In genomic region chr6:48411193-48412092, GRCm38 (mm10) we compare ENCODE assay signal across 15 mouse cellular contexts. TPM values are rescaled to one million over a fixed set of nuclear protein-coding genes. Genes with fewer than 3 reads are reported as not detected.
DNase-seq lines count a peak whose midpoint lies in the region; ATAC-seq lines count a peak whose summit lies in the region.
"Had no signal": no experiment of that assay in that cellular context is flagged by ENCODE, and none has a peak within 500 bp of the region (broad histone marks: within the 10 kb centered on the region; RNA-seq: fewer than 3 reads in every experiment).

No protein-coding gene starts in this region.

- no peaks in the 10 kb centered on the region for H3K9me3 ChIP-seq in kidney, embryonic 16.5 days (ENCODE audit: low read length)
- H3K9me3 ChIP-seq in heart, embryonic 11.5 days (replicated peaks; ENCODE audit: control insufficient read depth, low read length): no peaks in the 10 kb centered on the region
- H3K9me3 ChIP-seq: forebrain, embryonic 15.5 days; midbrain, embryonic 10.5 days had no signal

- no peak overlapping the region for H3K27ac ChIP-seq in kidney, embryonic 16.5 days (ENCODE audit: low read length)
- peak overlapping the region; percentile 41; the same call in 1 of the 2 replicates for H3K27ac ChIP-seq in heart, embryonic 11.5 days (ENCODE audit: low read depth, low read length)
- H3K27ac ChIP-seq: forebrain, embryonic 15.5 days; left cerebral cortex, adult 2 months; midbrain, embryonic 10.5 days had no signal

- DNase-seq in kidney, adult 11 months: peak; percentile 43
- DNase-seq in cerebellum, postnatal 14 days: peak; percentile 0 to 11
- DNase-seq in kidney, postnatal 25 days: peak; percentile 30 to 70
- no peak for DNase-seq in testis, postnatal 14 days (ENCODE audit: low spot score)
- DNase-seq in thymus, postnatal 10 days (ENCODE audit: low spot score in 2 of 2): no peak
- no peak for DNase-seq in adipocyte (ENCODE audit: low spot score)
- DNase-seq: lung, embryonic 14.5 days; right cerebral cortex, postnatal 4 days; thymus, postnatal 4 days had no signal

- H3K27me3 ChIP-seq in kidney, embryonic 16.5 days (ENCODE audit: insufficient read depth, low read length): no peaks in the 10 kb centered on the region
- no peaks in the 10 kb centered on the region for H3K27me3 ChIP-seq in heart, embryonic 11.5 days (ENCODE audit: control insufficient read depth, insufficient read depth, low read length)
- H3K27me3 ChIP-seq: forebrain, embryonic 15.5 days had no signal

- no peak for ATAC-seq in kidney, embryonic 16.5 days (ENCODE audit: low FRiP score, low TSS enrichment)
- ATAC-seq in heart, embryonic 11.5 days (replicated peaks; ENCODE audit: insufficient number of reproducible peaks, low FRiP score, low TSS enrichment): 0 out of 2 replicates have a peak, but pooled peaks have one; percentile 32
- ATAC-seq: forebrain, embryonic 15.5 days; hindbrain, embryonic 16.5 days had no signal

- H3K4me2 ChIP-seq in kidney, embryonic 16.5 days (replicated peaks; ENCODE audit: low read depth, low read length): no peak overlapping the region
- no peak overlapping the region for H3K4me2 ChIP-seq in heart, embryonic 11.5 days
- H3K4me2 ChIP-seq: forebrain, embryonic 15.5 days; lung, embryonic 14.5 days had no signal

- H3K9ac ChIP-seq in kidney, embryonic 16.5 days (replicated peaks; ENCODE audit: low read length): no peak overlapping the region
- H3K9ac ChIP-seq in heart, embryonic 11.5 days (ENCODE audit: low read depth, low read length): no peak overlapping the region
- H3K9ac ChIP-seq: forebrain, embryonic 15.5 days; lung, embryonic 14.5 days had no signal

- WGBS in kidney, embryonic 16.5 days: 90% methylated on average over 6 of the region's 6 CpGs
- 76% methylated on average over 6 of the region's 6 CpGs for WGBS in heart, embryonic 11.5 days (ENCODE audit: insufficient replicate concordance)

- peaks cover 96% of the 10 kb centered on the region for H3K36me3 ChIP-seq in kidney, embryonic 16.5 days (ENCODE audit: insufficient read depth, low read length)
- peaks cover 57% of the 10 kb centered on the region for H3K36me3 ChIP-seq in heart, embryonic 11.5 days (ENCODE audit: control insufficient read depth, insufficient read depth, low read length)

- no peaks in the 10 kb centered on the region for H3K4me1 ChIP-seq in kidney, embryonic 16.5 days (ENCODE audit: insufficient read depth, low read length)
- H3K4me1 ChIP-seq in heart, embryonic 11.5 days (ENCODE audit: control insufficient read depth, insufficient read depth, low read length): no peaks in the 10 kb centered on the region
- H3K4me1 ChIP-seq: forebrain, embryonic 15.5 days; midbrain, embryonic 10.5 days had no signal

- H3K4me3 ChIP-seq in kidney, embryonic 16.5 days (ENCODE audit: low read length): no peak overlapping the region
- no peak overlapping the region for H3K4me3 ChIP-seq in heart, embryonic 11.5 days (ENCODE audit: low read depth, low read length)
- H3K4me3 ChIP-seq: forebrain, embryonic 15.5 days; left cerebral cortex, adult 2 months; midbrain, embryonic 10.5 days had no signal

RNA-seq across cellular contexts. Expression of gene Krba1, which starts 16.1 kb away (rescaled TPM):
- 22.7 and 26.4 TPM in 2 replicates for polyA plus RNA-seq in kidney, embryonic 16.5 days (2015; fragmentation: Nextera tagmentation; extraction: Ambion mirVana)
- polyA plus RNA-seq in heart, embryonic 11.5 days (2014; fragmentation: Nextera tagmentation; extraction: Ambion mirVana): 14.7 and 15.4 TPM in 2 replicates

RNA-seq across cellular contexts. Expression of gene Zfp467, which starts 34.2 kb away (rescaled TPM):
- polyA plus RNA-seq in kidney, embryonic 16.5 days (2015; fragmentation: Nextera tagmentation; extraction: Ambion mirVana): 32.0 and 33.9 TPM in 2 replicates
- 17.3 and 17.8 TPM in 2 replicates for polyA plus RNA-seq in heart, embryonic 11.5 days (2014; fragmentation: Nextera tagmentation; extraction: Ambion mirVana)

RNA-seq across cellular contexts. Expression of gene Sspo, which starts 36.6 kb away (rescaled TPM):
- 0.36 and 0.97 TPM in 2 replicates for polyA plus RNA-seq in kidney, embryonic 16.5 days (2015; fragmentation: Nextera tagmentation; extraction: Ambion mirVana)
- 0.41 and 0.54 TPM in 2 replicates for polyA plus RNA-seq in heart, embryonic 11.5 days (2014; fragmentation: Nextera tagmentation; extraction: Ambion mirVana)

Comparison
In these comparisons a context has a peak if more than half of its experiments do, and no peak if none do; other contexts are left out.
1. DNase-seq: peak in kidney, adult 11 months (single experiment), cerebellum, postnatal 14 days (2 of 2) and kidney, postnatal 25 days (2 of 2); none in testis, postnatal 14 days (single experiment), thymus, postnatal 10 days (0 of 2) and adipocyte (single experiment).